Comparison of ENCODE assay signal across 13 mouse cellular contexts in genomic region chr12:77138506-77139201, GRCm38 (mm10).
DNase-seq lines count a peak whose midpoint lies in the region; ATAC-seq lines count a peak whose summit lies in the region.
"Had no signal": no experiment of that assay in that cellular context is flagged by ENCODE, and none has a peak within 500 bp of the region (broad histone marks: within the 10 kb centered on the region; RNA-seq: fewer than 3 reads in every experiment).

No protein-coding gene starts in this region.

- peak; percentile 78 for ATAC-seq in inflammation-experienced regulatory T-cells, adult 6 months
- no peak for ATAC-seq in megakaryocyte-erythroid progenitor cell, adult 5-6 weeks (replicated peaks; ENCODE audit: low FRiP score, low TSS enrichment, poor library complexity, severe bottlenecking)
- ATAC-seq: forebrain, embryonic 13.5 days; hindbrain, embryonic 16.5 days; midbrain, embryonic 15.5 days had no signal

- DNase-seq in 3134 (ENCODE audit: extremely low read depth, insufficient read length, low spot score), result peak; percentile 87
- peak; percentile 85 for DNase-seq in A20 (ENCODE audit: low read depth, low spot score)
- DNase-seq in NIH3T3 (ENCODE audit: low read depth), result peak; percentile 69
- no peak for DNase-seq in right cerebral cortex, postnatal 25 days
- DNase-seq in cerebellum, postnatal 25 days, result no peak
- DNase-seq: adrenal gland, adult 2 months; heart, adult 2 months; lung, postnatal 14 days had no signal

Comparison
In these comparisons a context has a peak if more than half of its experiments do, and no peak if none do; other contexts are left out.
1. DNase-seq: peak in 3134 (single experiment), A20 (single experiment) and NIH3T3 (single experiment); none in right cerebral cortex, postnatal 25 days (single experiment) and cerebellum, postnatal 25 days (0 of 2).